Mouse (Mus musculus): ENCODE data around the gene Endod1.

Endod1 gene

DNA sequence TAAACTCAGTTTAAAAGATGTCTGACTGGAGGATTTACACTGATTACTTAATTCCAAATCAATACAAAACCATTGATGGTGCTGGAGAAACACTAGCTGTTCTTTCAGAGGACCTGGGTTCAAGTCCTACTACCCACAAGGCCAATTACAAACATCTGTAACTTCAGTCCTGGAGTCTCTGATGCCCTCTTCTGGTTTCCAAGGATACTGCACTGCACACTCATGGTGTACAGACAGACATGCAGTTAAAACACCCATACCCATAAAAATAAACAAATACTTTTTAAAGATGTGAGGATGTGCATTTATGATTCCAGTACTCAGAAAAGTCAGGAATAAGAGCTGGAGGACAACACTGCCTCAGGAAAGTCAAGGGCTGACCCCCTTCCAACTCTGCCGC lies 6.7 kb upstream of the Endod1 start:
- no peak for TF ChIP-seq GATA4 (IDR thresholded peaks at IDR 0.05; ENCODE audit: insufficient replicate concordance, low read length)

DNA sequence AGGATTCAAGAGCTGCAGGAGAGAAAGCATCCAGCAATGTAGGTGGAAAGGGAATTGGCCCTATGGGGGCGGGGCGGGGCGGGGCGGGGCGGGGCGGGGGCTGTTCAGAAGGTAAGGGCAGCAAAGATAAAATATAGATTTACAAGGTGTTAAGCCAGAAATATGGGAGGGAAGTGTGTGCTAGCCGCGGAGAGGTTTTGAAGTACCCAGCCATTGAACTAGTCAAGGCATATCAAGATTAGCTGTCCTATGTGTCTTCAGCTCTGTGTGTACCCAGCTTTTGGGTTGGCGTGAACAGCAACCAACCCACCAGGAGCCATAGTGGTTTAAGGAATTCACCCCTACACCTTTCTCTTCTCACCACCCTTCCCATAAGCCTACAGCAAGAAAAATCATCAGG lies 5.5 kb upstream of the Endod1 start:
- no peak for TF ChIP-seq GATA4 (IDR thresholded peaks at IDR 0.05; ENCODE audit: insufficient replicate concordance, low read length)

DNA sequence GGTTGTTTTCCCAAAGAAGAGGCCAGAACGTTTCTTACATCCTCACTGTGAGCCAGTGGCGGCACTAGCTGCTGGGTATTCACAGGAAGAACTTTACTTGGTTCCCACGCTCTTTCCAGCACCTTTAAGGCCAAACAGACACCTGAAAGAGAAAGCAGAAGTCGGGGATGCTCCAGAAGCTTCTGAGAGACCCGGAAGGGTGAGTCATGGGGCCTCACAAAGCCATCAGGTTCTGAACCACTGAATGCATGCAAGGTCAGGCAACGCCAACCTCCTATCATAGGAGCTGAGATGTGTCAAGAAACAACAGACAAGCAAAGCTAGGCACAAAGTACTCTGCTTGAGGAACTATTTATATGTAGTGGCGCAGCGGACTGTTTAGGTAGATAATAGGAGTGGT lies 4.4 kb upstream of the Endod1 start:
- no peak for TF ChIP-seq GATA4 (IDR thresholded peaks at IDR 0.05; ENCODE audit: insufficient replicate concordance, low read length)

DNA sequence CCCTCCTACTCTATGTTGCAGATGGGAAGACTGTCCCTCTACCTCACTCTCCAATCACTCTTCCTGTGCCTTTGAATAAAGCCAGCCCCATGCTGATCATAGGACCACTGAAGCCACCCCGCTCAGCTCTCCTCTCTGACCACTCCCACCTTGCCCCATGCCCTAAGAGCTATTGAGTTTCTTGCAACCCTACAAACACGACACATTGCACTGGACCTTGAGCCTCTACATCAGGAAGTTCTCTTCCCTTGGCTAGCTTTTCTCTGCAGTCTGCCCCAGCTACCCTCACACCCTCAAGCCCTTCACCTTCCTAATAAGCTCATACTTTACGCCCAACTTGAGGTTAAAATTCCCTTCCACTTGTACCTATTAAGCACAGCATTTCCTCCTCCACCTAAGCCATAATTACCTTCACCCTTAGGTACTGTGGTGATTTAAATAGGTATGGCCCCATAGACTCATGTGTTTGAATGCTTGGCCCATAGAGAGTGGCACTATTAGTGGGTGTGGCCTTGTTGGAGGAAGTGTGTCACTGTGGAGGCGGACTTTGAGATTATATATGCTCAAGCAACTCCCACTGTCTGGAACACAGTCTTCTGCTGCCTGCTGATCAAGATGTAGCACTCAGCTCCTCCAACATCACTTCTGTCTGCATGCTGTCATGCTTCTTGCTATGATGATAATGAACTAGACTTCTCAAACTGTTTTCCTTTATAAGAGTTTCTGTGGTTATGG lies 2.0 kb upstream of the Endod1 start:
- TF ChIP-seq GATA4 (IDR thresholded peaks at IDR 0.05; ENCODE audit: insufficient replicate concordance, low read length): no peak

DNA sequence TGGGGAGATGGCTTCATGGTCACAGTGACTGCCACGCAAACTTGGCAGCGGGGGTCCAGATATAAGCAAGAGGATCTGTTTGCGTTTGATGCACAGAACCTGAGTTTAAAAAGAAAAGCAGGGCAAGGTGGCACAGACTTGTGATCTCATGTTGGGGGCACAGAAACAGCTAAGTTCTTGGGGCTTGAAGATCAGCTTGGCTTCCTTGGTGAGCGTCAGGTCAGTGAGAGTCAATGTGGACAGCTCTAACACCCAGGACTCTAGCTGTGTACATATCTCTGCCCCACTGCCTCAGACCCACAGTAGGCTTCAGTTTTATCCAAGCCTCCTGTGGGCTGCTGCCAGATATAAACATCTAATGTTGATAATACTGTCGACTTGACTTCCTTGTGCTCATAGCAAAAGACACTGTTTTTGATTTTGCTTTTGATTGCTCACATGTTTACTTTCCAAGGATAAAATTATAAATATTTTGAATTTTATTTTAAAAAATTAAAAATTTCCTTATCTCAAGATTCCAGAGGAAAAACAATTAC lies 1.0 kb upstream of the Endod1 start:
- TF ChIP-seq GATA4 (IDR thresholded peaks at IDR 0.05; ENCODE audit: insufficient replicate concordance, low read length): no peak

DNA sequence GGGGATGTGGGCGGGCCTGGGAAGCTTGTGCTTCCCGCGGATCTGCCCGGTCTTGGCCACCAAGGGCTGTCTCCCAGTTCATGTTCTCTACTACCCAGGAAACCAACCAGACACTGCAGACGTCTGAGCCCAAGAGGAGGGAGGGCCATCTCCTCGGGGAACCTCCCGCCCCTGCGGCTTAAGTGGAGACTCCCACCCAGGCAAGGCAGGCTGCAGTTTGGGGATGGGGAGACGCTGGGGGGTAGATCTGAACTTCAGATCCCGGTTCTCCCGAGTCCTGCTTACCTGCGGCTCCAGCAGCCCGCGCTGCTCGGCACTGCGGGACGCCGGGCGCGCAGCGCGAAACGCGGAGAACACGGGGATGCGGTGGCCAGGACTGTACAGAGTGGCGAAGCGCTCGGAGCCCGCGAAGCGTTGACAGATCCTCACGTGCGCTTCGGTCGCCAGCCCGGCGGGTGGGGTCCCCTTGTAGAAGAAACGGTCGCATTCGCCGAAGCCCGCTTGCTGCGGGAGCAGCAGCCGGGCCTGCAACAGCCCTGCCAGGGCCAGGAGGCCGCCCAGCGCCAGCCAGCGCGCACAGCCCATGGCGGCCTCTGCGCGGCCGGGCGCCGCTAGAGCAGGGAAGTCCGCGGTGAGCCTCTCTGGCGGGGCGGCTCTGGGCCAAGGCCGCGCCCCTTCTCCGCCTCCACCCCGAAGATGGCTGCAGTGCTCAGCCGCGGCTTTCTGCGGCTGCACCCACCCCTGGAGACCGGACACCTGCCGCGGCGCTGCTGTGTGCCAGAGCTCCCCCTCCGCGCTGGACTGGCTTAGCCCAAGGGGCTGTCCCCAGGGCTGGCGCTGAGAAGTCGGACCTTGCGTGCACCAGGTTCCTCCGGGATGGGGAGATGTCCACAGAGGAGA lies 671 bp downstream of the Endod1 start:
- TF ChIP-seq GATA4 (IDR thresholded peaks at IDR 0.05; ENCODE audit: insufficient replicate concordance, low read length): no peak

DNA sequence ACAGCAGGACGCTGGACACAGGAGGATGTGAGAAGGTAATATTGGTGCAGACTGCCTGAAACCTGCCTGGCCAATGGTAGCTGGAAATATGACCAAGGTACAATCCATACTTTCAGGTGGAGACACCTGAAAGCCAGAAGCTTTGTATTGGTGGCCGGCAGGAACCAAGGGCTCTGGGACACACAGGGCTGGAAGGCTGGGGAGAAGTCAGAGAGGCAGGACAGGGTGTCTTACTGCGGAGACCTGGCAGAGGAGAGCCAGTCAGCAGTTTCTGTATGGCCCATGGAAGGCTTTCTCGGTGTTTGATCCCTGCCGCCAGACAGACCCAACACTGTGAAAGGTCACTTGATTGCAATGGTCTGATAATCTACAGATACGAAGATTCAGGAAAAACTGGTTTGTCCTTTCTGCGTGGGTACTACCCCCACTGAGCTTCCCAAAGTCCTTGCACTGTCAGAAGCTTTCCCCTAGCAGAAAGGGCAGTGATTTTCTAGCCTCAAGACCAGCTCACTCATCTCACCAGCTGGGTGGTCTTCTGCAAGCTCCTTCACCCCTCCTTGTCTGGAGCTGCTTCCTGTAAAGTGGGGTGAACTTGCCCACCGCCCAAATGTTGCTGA lies 1.4 kb downstream of the Endod1 start:
- TF ChIP-seq GATA4 (IDR thresholded peaks at IDR 0.05; ENCODE audit: insufficient replicate concordance, low read length): no peak

DNA sequence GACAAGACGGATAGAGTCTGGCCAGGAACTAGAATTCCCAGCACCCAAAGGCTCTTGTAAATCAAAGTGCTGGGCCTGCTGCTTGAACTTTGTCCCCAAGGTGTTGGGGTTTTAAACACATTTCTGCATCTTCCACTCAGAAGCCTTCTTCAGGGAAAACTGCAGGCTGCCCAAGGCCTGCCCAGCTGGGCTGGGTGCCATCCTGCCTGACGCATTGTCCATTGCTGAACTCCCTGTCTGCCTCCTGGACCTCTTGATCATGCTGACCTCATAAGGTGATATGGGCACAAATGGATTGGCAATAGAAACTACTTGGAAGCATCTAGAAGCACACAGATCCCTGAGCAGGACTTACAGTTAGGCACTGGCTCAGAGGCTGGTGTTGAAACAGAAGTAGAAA lies 3.2 kb downstream of the Endod1 start:
- TF ChIP-seq GATA4 (IDR thresholded peaks at IDR 0.05; ENCODE audit: insufficient replicate concordance, low read length): no peak

DNA sequence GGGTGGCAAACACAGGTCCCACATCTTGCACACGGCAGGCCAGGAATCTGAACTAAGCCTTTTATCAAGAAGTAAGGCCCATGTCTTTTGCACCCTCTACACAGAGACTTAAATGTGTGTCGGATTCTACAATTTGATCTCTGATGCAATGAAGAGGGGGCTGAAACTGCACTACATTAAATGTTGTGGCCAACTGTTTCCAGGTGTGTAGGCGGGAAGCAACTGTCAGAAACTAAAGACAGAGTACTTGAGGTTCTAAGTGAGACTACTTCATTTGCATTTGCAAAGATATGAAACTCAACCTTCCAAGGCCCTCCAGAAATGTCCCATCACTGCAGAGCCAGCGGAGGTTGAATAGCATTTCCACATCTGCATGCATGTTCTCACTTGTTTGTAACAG lies 5.2 kb downstream of the Endod1 start:
- no peak for TF ChIP-seq GATA4 (IDR thresholded peaks at IDR 0.05; ENCODE audit: insufficient replicate concordance, low read length)

DNA sequence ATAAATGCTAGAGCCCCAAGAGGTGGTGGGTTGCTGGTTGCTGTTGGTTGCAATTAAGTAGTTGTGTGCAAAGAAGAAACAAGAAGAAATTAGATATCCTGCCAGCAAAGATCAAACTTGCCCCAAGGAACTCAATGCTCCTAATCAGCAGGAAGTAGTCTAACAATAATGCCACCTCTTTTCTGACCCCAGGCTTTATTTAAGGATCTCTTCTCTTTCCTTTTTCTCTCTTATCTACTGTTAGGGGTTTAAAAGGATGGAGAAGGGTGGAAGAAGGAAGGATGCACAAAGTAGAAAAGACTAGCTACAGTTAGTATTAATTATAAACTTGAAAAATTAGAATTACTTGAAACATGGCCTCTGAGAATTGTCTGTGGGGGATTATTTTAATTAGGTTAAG lies 8.9 kb downstream of the Endod1 start:
- TF ChIP-seq GATA4 (IDR thresholded peaks at IDR 0.05; ENCODE audit: insufficient replicate concordance, low read length): no peak

DNA sequence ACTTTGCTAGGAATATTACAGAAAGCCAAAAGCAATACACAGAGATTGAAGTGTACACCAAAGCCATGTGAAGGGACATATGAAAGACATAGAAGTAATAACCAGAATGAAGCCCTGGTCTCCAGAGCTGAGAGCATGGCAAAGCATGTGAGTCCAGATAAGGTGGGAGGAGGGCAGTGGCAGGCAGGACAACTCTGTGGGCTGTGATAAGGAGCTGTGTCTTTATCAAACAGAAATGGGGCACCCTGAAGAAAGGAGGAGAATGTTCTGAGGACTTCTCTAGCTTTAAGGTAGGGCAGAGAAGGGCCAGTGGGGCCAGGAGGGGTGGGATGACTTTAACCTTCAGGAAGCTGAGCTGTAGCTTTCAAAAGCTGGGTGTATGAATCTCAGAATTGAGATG lies 12.0 kb downstream of the Endod1 start:
- TF ChIP-seq GATA4 (IDR thresholded peaks at IDR 0.05; ENCODE audit: insufficient replicate concordance, low read length): no peak

DNA sequence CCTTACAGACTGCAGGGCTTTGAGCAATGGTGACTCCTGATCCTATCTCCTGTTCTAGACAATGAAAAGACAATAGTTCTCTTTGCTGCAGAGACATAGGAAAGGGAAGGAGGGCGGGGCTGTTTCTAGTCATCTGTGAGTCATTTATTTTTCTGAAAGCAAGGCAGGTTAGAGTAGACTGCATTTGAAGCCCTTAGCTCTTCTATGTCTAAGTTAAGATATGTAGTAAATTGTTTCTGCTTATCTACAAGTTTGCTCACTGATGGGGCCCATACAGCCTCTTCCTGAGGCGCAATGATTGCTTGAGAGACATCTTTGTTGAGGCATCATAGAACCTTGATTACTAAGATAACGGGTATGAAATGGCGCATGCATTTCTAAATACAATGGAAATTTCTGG lies 13.5 kb downstream of the Endod1 start:
- TF ChIP-seq GATA4 (IDR thresholded peaks at IDR 0.05; ENCODE audit: insufficient replicate concordance, low read length): no peak

DNA sequence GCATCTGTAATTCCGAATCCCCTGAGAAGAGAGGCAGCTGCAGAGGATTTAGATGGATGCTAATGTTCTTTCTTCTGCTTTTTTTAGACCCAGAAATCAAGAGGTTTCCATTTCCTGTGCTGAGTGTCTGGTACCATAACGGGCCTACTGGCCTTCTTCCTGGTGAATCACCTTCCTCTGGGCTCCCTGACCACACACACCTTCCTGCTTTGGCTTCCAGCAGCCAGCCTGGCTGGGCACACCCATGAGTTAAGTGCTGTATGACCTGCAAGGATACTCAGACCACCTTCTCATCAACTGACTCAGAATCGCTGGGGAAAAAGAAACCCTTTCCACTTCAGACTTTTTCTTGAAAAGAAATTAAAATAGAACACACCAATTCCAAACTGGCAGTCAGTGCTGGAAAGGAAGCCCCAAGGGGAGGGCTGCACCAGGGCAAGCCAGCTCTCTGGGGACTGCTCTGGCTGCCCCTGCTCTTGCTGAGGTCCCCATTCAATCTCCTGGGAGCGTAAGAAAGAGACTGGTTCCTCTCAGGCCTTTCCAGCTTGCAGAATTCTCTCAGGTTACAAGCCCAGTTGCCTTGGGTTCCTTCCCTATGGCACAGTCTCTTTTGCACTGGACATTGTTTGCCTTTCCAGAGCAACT lies 15.7 kb downstream of the Endod1 start:
- TF ChIP-seq GATA4 (IDR thresholded peaks at IDR 0.05; ENCODE audit: insufficient replicate concordance, low read length): no peak

DNA sequence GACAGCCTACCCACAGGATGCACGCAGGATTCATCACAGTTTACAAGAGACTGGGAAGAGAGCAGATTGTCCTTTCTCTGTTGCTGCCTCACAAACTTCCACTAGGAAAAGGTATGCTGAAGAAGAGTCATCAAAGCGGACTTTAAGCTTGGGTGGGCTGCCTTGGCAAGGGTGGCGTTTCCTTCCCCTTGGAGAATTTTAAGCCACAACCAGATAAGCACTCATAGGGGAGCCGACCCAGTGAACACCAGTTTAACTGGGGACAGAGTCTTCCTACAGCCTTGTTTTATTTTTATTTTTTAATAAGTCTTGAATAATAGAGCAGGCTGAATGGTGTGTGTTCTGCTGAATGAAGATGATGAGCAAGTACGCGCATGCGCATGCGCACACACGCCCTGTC lies 16.6 kb downstream of the Endod1 start:
- TF ChIP-seq GATA4 (IDR thresholded peaks at IDR 0.05; ENCODE audit: insufficient replicate concordance, low read length): no peak

DNA sequence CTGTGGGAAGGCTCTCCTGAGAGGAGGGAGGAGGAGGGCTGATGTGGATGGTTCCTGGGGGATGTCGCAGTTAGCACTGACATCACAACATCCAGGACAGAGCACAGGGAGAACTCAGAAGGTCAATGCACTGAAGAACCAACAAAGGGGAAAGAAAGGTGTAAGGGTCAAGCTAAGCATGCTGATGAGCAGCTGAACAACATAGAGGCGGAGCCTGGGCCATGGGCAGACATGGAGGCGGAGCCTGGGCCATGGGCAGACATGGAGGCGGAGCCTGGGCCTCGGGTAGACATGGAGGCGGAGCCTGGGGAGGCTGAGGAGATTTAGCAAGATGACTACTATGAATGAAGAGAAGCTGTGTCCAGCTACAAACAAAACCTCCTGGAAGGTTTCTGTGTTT lies 17.8 kb downstream of the Endod1 start:
- TF ChIP-seq GATA4 (IDR thresholded peaks at IDR 0.05; ENCODE audit: insufficient replicate concordance, low read length): no peak
